Mouse (Mus musculus) stomach, embryonic 14.5 days (tissue): Measurements from ENCODE around the gene D5Ertd579e. TPM values are rescaled to one million over a fixed set of nuclear protein-coding genes. Genes with fewer than 3 reads are reported as not detected.
A peak's percentile ranks its signal among the peaks of the same experiment; 100 is the strongest.

Experiments
- ATAC-seq: fragments of 200-750 bp; cut with Nextera tagmentation; 2 replicates; pipeline ENCODE4 v1.8.0; 2017; ENCODE audit warnings: low read depth, moderate TSS enrichment; ENCODE audit not compliant: insufficient number of reproducible peaks, insufficient read depth, low FRiP score
- H3K27ac ChIP-seq: fragments of 300-500 bp; sonication (generic); 2 replicates; pipeline ENCODE4 v1.5.1; 2014; ENCODE audit warnings: mild to moderate bottlenecking, low read length, moderate library complexity, mixed read lengths
- H3K27me3 ChIP-seq: fragments of 300-500 bp; sonication (generic); 2 replicates; pipeline ENCODE4 v1.6.1; 2014; ENCODE audit warnings: low read length, control low read depth, mixed read lengths; ENCODE audit not compliant: control insufficient read depth, insufficient read depth
- H3K36me3 ChIP-seq: fragments of 300-500 bp; sonication (generic); 2 replicates; pipeline ENCODE4 v1.6.1; 2014; ENCODE audit warnings: mild to moderate bottlenecking, control low read depth, low read length, moderate library complexity, mixed read lengths; ENCODE audit not compliant: control insufficient read depth, insufficient read depth
- H3K4me1 ChIP-seq: fragments of 300-500 bp; sonication (generic); 2 replicates; pipeline ENCODE4 v1.6.1; 2014; ENCODE audit warnings: low read length, control low read depth, mixed read lengths; ENCODE audit not compliant: control insufficient read depth, insufficient read depth
- H3K4me2 ChIP-seq: fragments of 300-500 bp; sonication (generic); replicated peaks from 2 replicates; pipeline ENCODE4 v1.6.1; 2014; ENCODE audit warnings: low read depth, low read length, control low read depth
- H3K4me3 ChIP-seq: fragments of 300-500 bp; sonication (generic); 2 replicates; pipeline ENCODE4 v1.5.1; 2014; ENCODE audit warnings: low read depth, low read length, control low read depth
- H3K9ac ChIP-seq: fragments of 300-500 bp; sonication (generic); replicated peaks from 2 replicates; pipeline ENCODE4 v1.6.1; 2014; ENCODE audit warnings: low read depth, mild to moderate bottlenecking, control low read depth, low read length, moderate library complexity, mixed read lengths
- H3K9me3 ChIP-seq: fragments of 300-500 bp; sonication (generic); 2 replicates; pipeline ENCODE4 v1.6.1; 2016; ENCODE audit warnings: low read depth, low read length, control low read depth; ENCODE audit not compliant: control insufficient read depth
- WGBS: fragments of 180-500 bp; shearing (Covaris S2); extraction: QIAGEN DNeasy Blood & Tissue Kit; methylation state at CpG from one replicate; pipeline ENCODE4 v1.1.7; 2014; 5-methylcytosine and 5-hydroxymethylcytosine counted together
- polyA plus RNA-seq: library from polyadenylated mRNA; unstranded; fragments of >200 nt; fragmentation: Nextera tagmentation; extraction: Ambion mirVana; gene quantifications from 2 replicates; pipeline ENCODE4 v1.2.1, GENCODE M21; 2014

The D5Ertd579e gene
- polyA plus RNA-seq, 1 experiment from 2014 or later: 31.6 TPM

DNA sequence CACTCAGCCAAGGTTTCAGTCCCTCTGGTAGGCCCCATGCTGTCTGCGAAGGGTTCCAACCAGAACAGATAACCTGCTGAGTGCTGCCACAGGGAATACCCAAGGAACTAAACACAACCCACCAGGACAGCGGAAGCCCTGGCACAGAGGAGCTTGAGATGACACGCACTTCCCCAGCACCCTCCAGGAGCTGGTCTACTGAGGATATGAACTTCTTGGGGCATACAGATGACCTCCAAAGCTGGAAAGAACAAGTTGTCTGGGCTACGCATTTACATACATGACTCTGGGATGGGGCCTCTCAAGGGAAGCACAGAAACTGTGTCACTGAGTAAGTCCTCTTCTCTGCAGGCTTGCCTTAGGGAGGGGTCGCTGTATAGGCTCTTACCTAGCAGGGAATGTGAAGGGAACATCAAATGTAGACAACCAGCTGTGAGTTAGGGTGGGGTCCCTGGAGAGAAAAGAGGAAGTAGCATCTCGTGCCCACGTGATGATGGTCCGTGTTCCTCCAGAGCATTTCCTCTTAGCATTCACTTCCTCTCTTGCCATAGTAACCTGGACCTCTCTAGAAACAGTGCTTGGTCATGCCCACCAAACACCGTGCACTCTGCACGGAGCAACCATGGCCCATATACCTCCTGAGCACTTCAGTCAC lies 132.9 kb downstream of the D5Ertd579e start:
- Histone ChIP-seq H3K27me3 (no peaks in the 10 kb centered on the region), H3K4me2 (no peak overlapping the region), H3K4me1 (peaks cover 7% of the 10 kb centered on the region; the same call in 1 of the 2 replicates), H3K4me3 (no peak overlapping the region), H3K9me3 (no peaks in the 10 kb centered on the region), H3K9ac (no peak overlapping the region), H3K27ac (no peak overlapping the region), H3K36me3 (no peaks in the 10 kb centered on the region)
- 89% methylated on average over 10 of the region's 10 CpGs for WGBS
- no peak for ATAC-seq

DNA sequence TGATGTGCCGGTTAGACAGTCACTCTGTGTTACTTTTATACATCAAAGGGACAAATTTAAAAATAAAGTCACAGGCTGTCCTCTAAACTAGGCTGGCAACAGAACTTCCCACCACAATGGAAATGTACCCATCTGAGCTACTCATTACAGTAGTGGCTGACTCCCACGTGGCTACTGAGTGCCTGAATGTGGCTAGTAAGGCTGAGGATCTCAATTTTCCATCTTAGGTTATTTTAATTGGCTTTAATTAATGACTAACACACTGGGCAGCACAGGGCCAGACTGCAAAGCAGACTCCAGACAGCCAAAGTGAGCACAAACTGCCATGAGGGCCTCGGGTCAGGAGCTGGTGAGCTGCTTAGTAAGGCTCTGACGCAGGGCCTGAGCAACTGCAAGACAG lies 134.3 kb downstream of the D5Ertd579e start:
- H3K9ac ChIP-seq: no peak overlapping the region
- H3K4me3 ChIP-seq: no peak overlapping the region
- no peaks in the 10 kb centered on the region for H3K36me3 ChIP-seq
- no peak overlapping the region for H3K4me2 ChIP-seq
- peaks cover 7% of the 10 kb centered on the region; the same call in 1 of the 2 replicates for H3K4me1 ChIP-seq
- 82% methylated on average over 4 of the region's 4 CpGs for WGBS
- H3K9me3 ChIP-seq: no peaks in the 10 kb centered on the region
- no peaks in the 10 kb centered on the region for H3K27me3 ChIP-seq
- no peak for ATAC-seq
- no peak overlapping the region for H3K27ac ChIP-seq

DNA sequence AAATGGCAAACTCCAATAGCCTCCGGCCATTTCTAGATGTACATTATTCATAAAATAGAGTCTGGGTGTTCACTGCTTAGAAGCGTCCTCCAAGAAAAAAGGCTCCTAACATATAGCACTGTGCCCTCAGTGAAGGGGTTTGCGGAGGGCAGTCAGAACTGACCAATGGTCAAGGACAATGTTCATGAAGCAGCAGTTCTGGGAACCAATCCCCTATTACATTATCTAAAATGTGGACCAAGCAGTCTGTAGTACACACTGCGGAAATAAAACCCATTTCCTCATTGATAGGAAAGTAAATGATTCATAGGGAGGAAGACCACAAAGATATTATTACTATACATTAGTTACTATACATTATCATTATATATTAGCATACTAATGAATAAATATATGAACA lies 135.3 kb downstream of the D5Ertd579e start:
- 88% methylated on average over 4 of the region's 4 CpGs for WGBS
- no peak for ATAC-seq
- Histone ChIP-seq H3K36me3 (no peaks in the 10 kb centered on the region), H3K27me3 (no peaks in the 10 kb centered on the region), H3K4me3 (no peak overlapping the region), H3K4me2 (no peak overlapping the region), H3K9me3 (no peaks in the 10 kb centered on the region), H3K4me1 (peaks cover 7% of the 10 kb centered on the region; the same call in 1 of the 2 replicates), H3K9ac (no peak overlapping the region), H3K27ac (no peak overlapping the region)

DNA sequence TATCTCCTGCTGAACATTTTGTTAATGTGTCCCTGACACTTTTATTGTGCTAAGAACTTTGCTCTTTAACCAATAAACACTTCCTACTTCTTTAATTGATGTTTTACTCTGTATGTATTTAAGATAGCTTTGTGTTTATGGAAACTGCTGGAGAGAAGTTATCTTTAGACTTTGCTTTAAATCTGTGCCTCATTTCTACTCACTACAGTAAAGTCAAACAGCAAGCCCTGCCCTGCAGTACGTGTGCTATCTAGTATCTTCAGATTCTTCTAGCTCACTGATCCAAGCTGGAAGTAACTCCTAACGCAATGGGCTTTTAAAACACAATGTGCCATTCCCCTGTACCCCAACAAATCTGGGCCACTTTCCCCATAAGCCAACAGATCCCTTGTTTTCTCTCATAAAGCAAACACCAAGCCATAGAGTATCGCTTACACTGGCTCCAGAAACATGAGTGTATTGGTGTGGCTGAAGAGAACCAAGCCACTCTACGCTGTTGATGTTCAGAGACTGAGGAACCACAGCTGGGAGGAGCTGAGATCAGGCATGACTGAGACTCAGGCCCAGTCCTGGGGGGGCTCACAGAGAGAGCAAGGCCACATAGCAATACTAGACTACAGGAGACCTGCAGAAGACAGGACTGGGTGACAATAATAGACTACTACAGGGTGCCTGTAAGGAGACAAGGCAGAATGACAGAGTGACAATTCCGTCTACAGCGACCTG lies 136.2 kb downstream of the D5Ertd579e start:
- Histone ChIP-seq H3K4me2 (no peak overlapping the region), H3K4me1 (peaks cover 8% of the 10 kb centered on the region; the same call in 1 of the 2 replicates), H3K27me3 (no peaks in the 10 kb centered on the region), H3K9me3 (no peaks in the 10 kb centered on the region), H3K9ac (no peak overlapping the region), H3K4me3 (no peak overlapping the region), H3K27ac (peak overlapping the region; percentile 48; the same call in 1 of the 2 replicates), H3K36me3 (no peaks in the 10 kb centered on the region)
- ATAC-seq: no peak
- 70% methylated on average over 6 of the region's 6 CpGs for WGBS

DNA sequence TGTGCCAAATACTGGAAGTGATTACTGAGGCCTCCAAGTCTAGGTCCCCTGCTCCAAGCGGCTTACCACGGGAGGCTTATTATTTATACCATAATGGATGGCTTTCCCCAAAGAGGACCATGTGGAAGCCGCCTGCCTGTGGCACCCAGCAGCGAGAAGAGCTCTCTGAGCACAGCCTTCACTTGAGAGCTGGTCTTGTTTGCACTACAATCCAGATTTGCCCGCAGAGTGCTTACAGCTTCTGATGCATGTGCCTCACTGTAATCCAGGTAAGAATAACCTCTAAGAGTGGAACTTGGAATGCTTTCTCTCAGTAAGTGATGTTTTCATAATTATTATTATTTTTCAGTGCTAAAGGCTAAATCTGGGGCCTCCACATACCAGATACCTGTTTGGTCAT lies 136.7 kb downstream of the D5Ertd579e start:
- H3K36me3 ChIP-seq: no peaks in the 10 kb centered on the region
- H3K9ac ChIP-seq: no peak overlapping the region
- no peak overlapping the region for H3K27ac ChIP-seq
- ATAC-seq: no peak
- 66% methylated on average over 5 of the region's 5 CpGs for WGBS
- peaks cover 14% of the 10 kb centered on the region for H3K4me1 ChIP-seq
- no peak overlapping the region for H3K4me3 ChIP-seq
- no peaks in the 10 kb centered on the region for H3K9me3 ChIP-seq
- H3K27me3 ChIP-seq: no peaks in the 10 kb centered on the region
- no peak overlapping the region for H3K4me2 ChIP-seq

DNA sequence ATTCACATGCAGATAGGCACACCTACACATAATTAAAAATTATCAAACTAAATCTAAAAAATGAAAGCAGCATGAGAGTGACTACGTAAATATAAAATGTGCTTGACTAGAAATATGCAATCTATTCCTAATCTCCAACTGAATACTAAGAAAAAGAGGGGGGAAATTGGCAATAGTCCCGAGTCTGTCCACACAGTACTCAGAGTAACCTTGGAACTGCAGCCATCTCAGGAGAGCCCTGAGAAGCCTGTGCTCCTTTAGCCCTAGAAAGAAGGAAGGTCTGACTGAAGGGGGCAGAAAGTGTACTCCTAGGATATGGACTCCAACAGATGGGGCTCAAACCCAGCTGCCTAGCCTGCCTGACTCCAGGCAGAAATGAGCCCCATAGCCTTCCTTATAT lies 137.3 kb downstream of the D5Ertd579e start:
- Histone ChIP-seq H3K36me3 (no peaks in the 10 kb centered on the region), H3K27ac (no peak overlapping the region), H3K4me1 (peaks cover 17% of the 10 kb centered on the region), H3K4me2 (no peak overlapping the region), H3K9ac (no peak overlapping the region), H3K9me3 (no peaks in the 10 kb centered on the region), H3K27me3 (no peaks in the 10 kb centered on the region), H3K4me3 (no peak overlapping the region)
- 87% methylated on average over 2 of the region's 2 CpGs for WGBS
- no peak for ATAC-seq

DNA sequence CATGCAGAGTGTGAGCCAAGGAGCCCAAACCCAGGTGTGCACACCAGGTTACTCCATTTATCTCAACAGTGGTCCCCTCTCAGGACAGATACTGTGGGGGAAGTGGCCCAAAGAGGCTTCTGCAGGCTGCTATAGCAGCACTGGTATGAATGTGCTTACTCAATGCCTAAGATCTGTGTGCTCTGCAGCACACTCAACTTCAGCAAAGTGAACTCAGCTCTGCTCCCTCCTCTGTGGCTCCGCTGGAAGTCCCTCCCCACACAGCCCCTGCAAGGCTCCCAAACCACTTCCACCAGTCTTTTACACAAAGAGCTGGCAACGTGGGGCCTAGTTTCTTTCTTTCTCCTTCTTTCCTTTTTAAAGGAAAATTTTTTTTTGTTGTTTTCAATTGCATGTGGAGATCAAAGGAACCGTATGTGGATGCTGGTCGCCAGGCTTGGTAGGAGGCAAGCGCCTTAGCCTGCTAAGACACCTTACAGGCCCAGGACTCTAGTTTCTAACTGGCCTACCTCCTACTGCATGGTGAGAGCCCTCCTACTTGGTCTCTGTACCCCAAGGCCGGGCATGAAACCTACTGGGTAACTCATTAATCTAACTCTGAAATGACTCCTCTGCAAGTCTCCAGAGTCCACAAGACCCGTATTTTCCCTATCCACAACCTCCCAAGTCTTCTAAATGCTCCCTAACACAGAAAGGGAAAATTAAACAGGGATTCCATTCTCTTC lies 138.1 kb downstream of the D5Ertd579e start:
- peak overlapping the region; percentile 33; the same call in 1 of the 2 replicates for H3K27ac ChIP-seq

DNA sequence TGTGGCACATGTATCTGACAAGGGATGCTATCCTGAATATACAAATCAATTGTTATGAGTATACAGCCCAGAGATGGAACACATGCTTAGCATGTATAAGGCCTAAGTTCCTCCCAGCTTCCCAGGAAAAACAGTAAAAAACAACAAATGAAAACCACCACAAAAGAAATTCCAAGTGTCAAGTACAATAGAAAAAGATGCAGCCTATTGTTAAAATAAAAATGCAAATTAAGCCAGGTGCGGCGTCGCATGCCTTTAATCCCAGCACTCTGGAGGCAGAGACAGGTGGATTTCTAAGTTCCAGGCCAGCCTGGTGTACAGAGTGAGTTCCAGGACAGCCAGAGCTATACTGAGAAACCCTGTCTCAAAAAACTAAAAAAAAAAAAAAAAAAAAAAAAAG lies 138.9 kb downstream of the D5Ertd579e start:
- WGBS: 86% methylated on average over 3 of the region's 3 CpGs
- no peak for ATAC-seq

More for the DNA sequence above, 138.1 kb downstream of the D5Ertd579e start:
- Histone ChIP-seq H3K9me3 (no peaks in the 10 kb centered on the region), H3K9ac (no peak overlapping the region), H3K4me2 (no peak overlapping the region), H3K4me3 (no peak overlapping the region), H3K27me3 (no peaks in the 10 kb centered on the region), H3K36me3 (no peaks in the 10 kb centered on the region), H3K4me1 (peaks cover 17% of the 10 kb centered on the region)
- 44% methylated on average over 7 of the region's 7 CpGs for WGBS
- peak; percentile 53; the same call in 1 of the 2 replicates for ATAC-seq

More for the DNA sequence above, 138.9 kb downstream of the D5Ertd579e start:
- H3K9ac ChIP-seq: no peak overlapping the region
- no peak overlapping the region for H3K27ac ChIP-seq
- H3K4me1 ChIP-seq: peaks cover 17% of the 10 kb centered on the region
- no peaks in the 10 kb centered on the region for H3K27me3 ChIP-seq
- H3K36me3 ChIP-seq: no peaks in the 10 kb centered on the region
- H3K4me2 ChIP-seq: no peak overlapping the region
- H3K4me3 ChIP-seq: no peak overlapping the region
- H3K9me3 ChIP-seq: no peaks in the 10 kb centered on the region
